Mouse (Mus musculus) liver, embryonic 14.5 days (tissue): ENCODE data around the gene Cdc42ep2.

ENCODE experiments used
- CTCF ChIP-seq: IDR thresholded peaks from 2 replicates; pipeline ENCODE4 v1.5.1; 2016; ENCODE audit warnings: antibody characterized with exemption, low read depth, control low read depth
- EP300 ChIP-seq: IDR thresholded peaks from 2 replicates; pipeline ENCODE4 v1.6.1; 2016; ENCODE audit warnings: antibody characterized with exemption, low read depth

DNA sequence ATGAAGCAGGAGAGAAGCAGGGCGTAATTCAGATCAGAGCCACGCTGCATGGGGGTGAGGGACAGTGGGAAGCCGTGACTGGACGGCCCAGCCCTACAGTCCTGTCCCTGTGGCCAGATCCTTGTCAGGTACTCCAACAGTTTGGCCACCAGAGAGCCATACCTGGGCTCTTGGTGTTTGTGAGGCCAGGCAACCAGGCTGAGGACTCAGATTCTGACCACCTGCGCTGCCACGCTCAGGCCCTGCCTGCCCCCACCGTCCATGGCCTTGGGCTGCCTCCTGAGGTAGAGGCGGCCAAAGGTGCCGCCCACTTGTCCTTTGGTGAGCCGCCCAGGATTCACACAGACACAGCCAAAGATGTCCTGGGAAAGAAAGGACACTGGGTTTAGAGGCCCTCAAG is 16.0 kb upstream of the Cdc42ep2 start:
- TF ChIP-seq CTCF: no peak
- TF ChIP-seq EP300: no peak
